Mouse (Mus musculus) lung, embryonic 15.5 days (tissue): ENCODE measurements around the gene Kifc5b. TPM values are rescaled to one million over a fixed set of nuclear protein-coding genes. Genes with fewer than 3 reads are reported as not detected.
"Not testable (repeated sequence)": the region's sequence is repeated elsewhere in the genome, so short reads cannot be mapped to it uniquely, and the experiment has no call there.

Experiments
- ATAC-seq: fragments of 200-750 bp; cut with Nextera tagmentation; 2 replicates; pipeline ENCODE4 v1.8.0; 2017; ENCODE audit warnings: moderate number of reproducible peaks, borderline replicate concordance; ENCODE audit not compliant: low FRiP score, low TSS enrichment; ENCODE audit errors: extremely low read depth
- H3K27ac ChIP-seq: fragments of 300-500 bp; sonication (generic); 2 replicates; pipeline ENCODE4 v1.5.1; 2015; ENCODE audit warnings: moderate library complexity, mild to moderate bottlenecking, inconsistent platforms
- H3K27me3 ChIP-seq: fragments of 300-500 bp; sonication (generic); 2 replicates; pipeline ENCODE4 v1.6.1; 2015; ENCODE audit warnings: inconsistent platforms
- H3K36me3 ChIP-seq: fragments of 300-500 bp; sonication (generic); 2 replicates; pipeline ENCODE4 v1.6.1; 2015; ENCODE audit warnings: inconsistent platforms
- H3K4me1 ChIP-seq: fragments of 300-500 bp; sonication (generic); 2 replicates; pipeline ENCODE4 v1.6.1; 2015; ENCODE audit warnings: inconsistent platforms
- H3K4me2 ChIP-seq: fragments of 300-500 bp; sonication (generic); 2 replicates; pipeline ENCODE4 v1.6.1; 2015; ENCODE audit warnings: inconsistent platforms, mild to moderate bottlenecking, moderate library complexity
- H3K4me3 ChIP-seq: fragments of 300-500 bp; sonication (generic); 2 replicates; pipeline ENCODE4 v1.5.1; 2015; ENCODE audit warnings: mild to moderate bottlenecking, inconsistent platforms
- H3K9ac ChIP-seq: fragments of 300-500 bp; sonication (generic); 2 replicates; pipeline ENCODE4 v1.6.1; 2015; ENCODE audit warnings: inconsistent platforms
- H3K9me3 ChIP-seq: fragments of 300-500 bp; sonication (generic); 2 replicates; pipeline ENCODE4 v1.6.1; 2016; ENCODE audit warnings: inconsistent platforms
- WGBS: fragments of 180-500 bp; shearing (Covaris S2); methylation state at CpG from one replicate; pipeline ENCODE4 v1.1.7; 2015; 5-methylcytosine and 5-hydroxymethylcytosine counted together
- microRNA-seq: library from miRNA; unstranded; fragments of <30 nt; microRNA quantifications from one replicate; pipeline ENCODE4, GENCODE M21; 2016
- polyA plus RNA-seq: library from polyadenylated mRNA; unstranded; fragments of >200 nt; fragmentation: Nextera tagmentation; extraction: Ambion mirVana; gene quantifications from 2 replicates; pipeline ENCODE4 v1.2.1, GENCODE M21; 2015

Kifc5b gene
- polyA plus RNA-seq, 1 experiment from 2014 or later = 8.0 TPM

DNA sequence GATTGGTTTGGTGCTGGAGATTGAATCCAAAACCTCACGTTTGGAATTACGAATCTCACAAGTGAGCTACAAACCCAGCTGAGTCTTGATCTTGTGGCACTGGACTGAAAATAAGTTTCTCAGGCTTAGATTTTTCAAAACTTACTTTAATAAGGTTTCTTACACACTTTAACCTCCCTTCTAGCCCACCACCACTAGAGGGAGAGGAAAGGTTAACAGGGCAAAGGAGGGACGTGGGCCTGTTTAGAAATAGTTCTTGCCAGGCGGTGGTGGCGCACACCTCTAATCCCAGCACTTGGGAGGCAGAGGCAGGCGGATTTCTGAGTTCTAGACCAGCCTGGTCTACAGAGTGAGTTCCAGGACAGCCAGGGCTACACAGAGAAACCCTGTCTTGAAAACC is 60.5 kb downstream of the Kifc5b start:
- ATAC-seq, H3K4me3 ChIP-seq, H3K4me2 ChIP-seq, H3K9ac ChIP-seq, H3K27ac ChIP-seq, H3K9me3 ChIP-seq, H3K27me3 ChIP-seq: not testable (repeated sequence)
- H3K36me3 ChIP-seq = peaks cover 46% of the 10 kb centered on the region
- peaks cover 27% of the 10 kb centered on the region for H3K4me1 ChIP-seq
- 83% methylated on average over 6 of the region's 6 CpGs for WGBS

DNA sequence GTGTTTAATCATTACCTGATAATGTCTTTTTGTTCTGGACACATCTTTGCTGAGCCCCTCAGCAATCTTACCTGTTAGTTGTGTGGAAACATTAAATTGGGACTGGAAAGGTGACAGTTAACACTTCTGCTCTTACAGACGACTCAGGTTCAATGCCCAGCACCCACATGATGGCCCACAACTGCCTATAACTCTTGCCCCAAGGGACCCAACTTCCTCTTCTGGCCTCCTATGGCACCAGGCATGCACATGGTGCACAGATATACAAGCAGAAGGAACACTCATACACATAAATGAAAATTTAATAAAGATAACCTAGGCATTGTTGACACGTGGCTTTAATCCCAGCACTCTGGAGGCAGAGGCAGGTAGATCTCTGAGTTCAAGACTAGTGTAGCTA is 62.5 kb downstream of the Kifc5b start:
- Histone ChIP-seq H3K9me3 (no peaks in the 10 kb centered on the region), H3K36me3 (peaks cover 46% of the 10 kb centered on the region), H3K9ac (no peak overlapping the region), H3K27ac (no peak overlapping the region), H3K4me3 (no peak overlapping the region), H3K27me3 (no peaks in the 10 kb centered on the region), H3K4me2 (no peak overlapping the region), H3K4me1 (peaks cover 17% of the 10 kb centered on the region)
- 80% methylated on average over 2 of the region's 2 CpGs for WGBS
- no peak for ATAC-seq

DNA sequence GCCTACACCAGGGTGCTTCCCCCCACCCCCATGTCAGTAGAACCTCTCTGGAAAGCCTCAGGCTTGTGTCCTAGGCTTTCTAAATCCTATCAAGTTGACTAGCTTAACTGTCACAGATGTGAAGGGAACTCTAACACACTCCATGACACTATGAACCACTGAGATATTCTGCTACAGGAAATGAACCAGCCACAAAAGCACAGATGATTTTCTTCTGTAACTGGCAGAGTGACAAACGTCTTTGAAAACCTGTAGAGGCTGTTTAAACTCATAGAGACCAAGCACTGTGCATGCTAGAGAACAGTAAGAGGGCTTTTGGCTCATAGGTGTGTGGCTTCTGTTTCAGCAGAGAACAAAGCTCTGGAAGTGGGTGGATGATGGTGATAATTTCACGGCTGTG is 64.2 kb downstream of the Kifc5b start:
- no peak overlapping the region for H3K27ac ChIP-seq
- peaks cover 3% of the 10 kb centered on the region; the same call in 1 of the 2 replicates for H3K4me1 ChIP-seq
- H3K9me3 ChIP-seq = no peaks in the 10 kb centered on the region
- no peak for ATAC-seq
- H3K4me3 ChIP-seq = no peak overlapping the region
- H3K4me2 ChIP-seq = no peak overlapping the region
- no peak overlapping the region for H3K9ac ChIP-seq
- peaks cover 32% of the 10 kb centered on the region for H3K36me3 ChIP-seq
- no peaks in the 10 kb centered on the region for H3K27me3 ChIP-seq
- 56% methylated on average over 2 of the region's 2 CpGs for WGBS

Small RNA genes within 50 kb of the gene (microRNA-seq; reads per million reads assigned to microRNA genes)
- gene Gm27775 (not detected), gene Mir3083 (not detected), gene Mir6968 (1.3 reads per million)

Other genes with a start within 250 kb of the Kifc5b start
- 6.6 and 7.3 TPM in 2 replicates for gene Crebrf, start 201.4 kb upstream of the Kifc5b start, polyA plus RNA-seq
- gene Bnip1, start 136.0 kb upstream of the Kifc5b start, polyA plus RNA-seq = 49.7 and 51.4 TPM in 2 replicates
- 2.4 and 4.6 TPM in 2 replicates for gene Nkx2-5, start 72.1 kb upstream of the Kifc5b start, polyA plus RNA-seq
- gene Phf1, start 16.0 kb downstream of the Kifc5b start, polyA plus RNA-seq = 7.6 and 8.7 TPM in 2 replicates
- 182 and 184 TPM in 2 replicates for gene Cuta, start 22.5 kb downstream of the Kifc5b start, polyA plus RNA-seq
- gene Syngap1, start 24.2 kb downstream of the Kifc5b start, polyA plus RNA-seq = 1.5 and 2.1 TPM in 2 replicates
- gene Zbtb9, start 56.1 kb downstream of the Kifc5b start, polyA plus RNA-seq = 16.3 and 16.9 TPM in 2 replicates
- gene Bak1, start 111.9 kb downstream of the Kifc5b start, polyA plus RNA-seq = 5.2 and 6.0 TPM in 2 replicates
- 4.7 and 4.9 TPM in 2 replicates for gene Itpr3, start 140.2 kb downstream of the Kifc5b start, polyA plus RNA-seq
- 257 and 276 TPM in 2 replicates for gene Uqcc2, start 216.8 kb downstream of the Kifc5b start, polyA plus RNA-seq